Mouse (Mus musculus) Patski (cell line): Measurements from ENCODE around the gene Bcan. TPM values are rescaled to one million over a fixed set of nuclear protein-coding genes. Genes with fewer than 3 reads are reported as not detected.
A peak's percentile ranks its signal among the peaks of the same experiment; 100 is the strongest.

Experiments
- ATAC-seq: fragments of 100-300 bp; one replicate; pipeline ENCODE4 v1.8.0; 2021
- CTCF ChIA-PET: fragments of 350-600 bp; sonication (Branson Sonifier 250); formaldehyde crosslinking; loops from one replicate; lab custom pipeline; 2022; ENCODE audit warnings: inconsistent platforms; lab: Charles Lee
- POLR2A ChIA-PET: fragments of 350-600 bp; sonication (Branson Sonifier 250); formaldehyde crosslinking; loops from one replicate; lab custom pipeline; 2022; ENCODE audit warnings: antibody characterized with exemption, inconsistent platforms; lab: Charles Lee
- DNase-seq: peaks from one replicate; pipeline ENCODE4 v3.0.0-alpha.2; 2011; ENCODE audit warnings: low read depth, low spot score
- H3K27me3 ChIP-seq: fragments of 371-371 bp; one replicate; pipeline ENCODE4 v1.5.1; 2021
- CTCF ChIP-seq: fragments of 100-300 bp; IDR thresholded peaks from one replicate; pipeline ENCODE4 v1.5.1; 2021
- in situ Hi-C: fragments of 300-500 bp; cut with MboI; formaldehyde crosslinking; loops from 3 replicates; pipeline ENCODE4 v1.11.1; 2018; ENCODE audit warnings: low pct_unique_long_range_greater_than_20kb, mixed read lengths
- polyA plus RNA-seq: library from polyadenylated mRNA; unstranded; gene quantifications from one replicate; pipeline ENCODE4 v1.2.3, GENCODE M21; 2021

The Bcan gene
- 0.28 TPM for polyA plus RNA-seq

- no peak for TF ChIP-seq CTCF
- no peak for ATAC-seq
- POLR2A ChIA-PET = no interaction called here
- no peak for DNase-seq
- CTCF ChIA-PET = interaction anchor here (1.1 to 1.7 kb wide), 3 partner anchors 11 to 72 kb away, joined by 3 to 5 read pairs (median 4); no protein-coding TSS in a partner anchor
- peaks cover 80% of the 10 kb centered on the region for H3K27me3 ChIP-seq
- in situ Hi-C loops = no loop called here
Measured at GRCm38 (mm10) chr3:88000181-88000580, at the start of gene Bcan. Gene Bcan (minus strand): TSS chr3:88000230.

GRCm38 (mm10) chr3:88049532-88049931 lies 49.5 kb upstream of the Bcan start:
- H3K27me3 ChIP-seq = no peaks in the 10 kb centered on the region
- DNase-seq (no peak), ATAC-seq (no peak)
- ChIA-PET POLR2A (interaction anchor here (0.6 kb wide), 1 partner anchor 11 kb away, joined by 3 read pairs; no protein-coding TSS in a partner anchor), CTCF (interaction anchor here (0.9 to 1.5 kb wide), 5 partner anchors 8 to 32 kb away, joined by 3 to 5 read pairs (median 3); no protein-coding TSS in a partner anchor)
- TF ChIP-seq CTCF = no peak
- in situ Hi-C loops = no loop called here

GRCm38 (mm10) chr3:88042661-88043421 lies 42.8 kb upstream of the Bcan start, which contains the start of gene Gpatch4:
Gene Gpatch4 (plus strand): TSS chr3:88043108.
- H3K27me3 ChIP-seq = peaks cover 24% of the 10 kb centered on the region
- POLR2A ChIA-PET = interaction anchor here (1.0 kb wide), 1 partner anchor 11 kb away, joined by 3 read pairs; no protein-coding TSS in a partner anchor
- CTCF ChIA-PET = interaction anchor here (0.8 to 1.2 kb wide), 5 partner anchors 15 to 29 kb away, joined by 3 to 4 read pairs (median 3); partner anchors contain the start of gene Hapln2
- DNase-seq (peak; percentile 79), ATAC-seq (peak; percentile 76)
- in situ Hi-C loops = no loop called here
- TF ChIP-seq CTCF = no peak

- no peak for ATAC-seq
- ChIA-PET CTCF (interaction anchor here (1.2 to 1.4 kb wide), 2 partner anchors 8 to 14 kb away, joined by 3 to 4 read pairs; partner anchors contain the start of gene Hapln2), POLR2A (no interaction called here)
- no peak for DNase-seq
- H3K27me3 ChIP-seq = peaks cover 17% of the 10 kb centered on the region
- no peak for TF ChIP-seq CTCF
- in situ Hi-C loops = no loop called here
Measured at GRCm38 (mm10) chr3:88035561-88036293, 35.7 kb upstream of the Bcan start.

- TF ChIP-seq CTCF = no peak
- ATAC-seq = no peak
- H3K27me3 ChIP-seq = peaks cover 3% of the 10 kb centered on the region
- no peak for DNase-seq
- in situ Hi-C loops = no loop called here
- POLR2A ChIA-PET = no interaction called here
- CTCF ChIA-PET = interaction anchor here (1.0 kb wide), 1 partner anchor 35 kb away, joined by 3 read pairs; no protein-coding TSS in a partner anchor
Measured at GRCm38 (mm10) chr3:88033506-88033905, 33.5 kb upstream of the Bcan start.

GRCm38 (mm10) chr3:88030608-88031395 lies 30.8 kb upstream of the Bcan start:
- TF ChIP-seq CTCF = no peak

GRCm38 (mm10) chr3:88027434-88028186 lies 27.6 kb upstream of the Bcan start, which contains the start of gene Hapln2:
Gene Hapln2 (minus strand): TSS chr3:88027583.
- ATAC-seq (no peak), DNase-seq (no peak)
- TF ChIP-seq CTCF = no peak
- POLR2A ChIA-PET = no interaction called here
- in situ Hi-C loops = no loop called here
- peaks cover 37% of the 10 kb centered on the region for H3K27me3 ChIP-seq
- CTCF ChIA-PET = interaction anchor here (0.9 to 1.8 kb wide), 9 partner anchors 9 to 58 kb away, joined by 3 to 5 read pairs (median 3); partner anchors contain the start of gene Gpatch4

More at GRCm38 (mm10) chr3:88030608-88031395, 30.8 kb upstream of the Bcan start:
- ATAC-seq (no peak), DNase-seq (no peak)
- peaks cover 8% of the 10 kb centered on the region for H3K27me3 ChIP-seq
- ChIA-PET POLR2A (no interaction called here), CTCF (interaction anchor here (1.5 to 1.7 kb wide), 3 partner anchors 10 to 40 kb away, joined by 3 to 4 read pairs (median 4); no protein-coding TSS in a partner anchor)
- in situ Hi-C loops = no loop called here

GRCm38 (mm10) chr3:88026823-88027222 lies 26.8 kb upstream of the Bcan start:
- peaks cover 45% of the 10 kb centered on the region for H3K27me3 ChIP-seq
- in situ Hi-C loops = no loop called here
- TF ChIP-seq CTCF = no peak
- ChIA-PET POLR2A (no interaction called here), CTCF (interaction anchor here (0.8 to 1.5 kb wide), 7 partner anchors 16 to 216 kb away, joined by 3 to 5 read pairs (median 4); partner anchors contain the start of gene Gpatch4)
- no peak for ATAC-seq
- no peak for DNase-seq
